Mouse (Mus musculus) lung, postnatal 0 days (tissue): ENCODE data around the gene Zc3h15.

Experiments used
- CTCF ChIP-seq: IDR thresholded peaks from 2 replicates; pipeline ENCODE4 v1.5.1; 2016; ENCODE audit warnings: antibody characterized with exemption, mild to moderate bottlenecking
- EP300 ChIP-seq: IDR thresholded peaks from 2 replicates; pipeline ENCODE4 v1.6.1; 2016; ENCODE audit warnings: antibody characterized with exemption, mild to moderate bottlenecking, control low read depth

DNA sequence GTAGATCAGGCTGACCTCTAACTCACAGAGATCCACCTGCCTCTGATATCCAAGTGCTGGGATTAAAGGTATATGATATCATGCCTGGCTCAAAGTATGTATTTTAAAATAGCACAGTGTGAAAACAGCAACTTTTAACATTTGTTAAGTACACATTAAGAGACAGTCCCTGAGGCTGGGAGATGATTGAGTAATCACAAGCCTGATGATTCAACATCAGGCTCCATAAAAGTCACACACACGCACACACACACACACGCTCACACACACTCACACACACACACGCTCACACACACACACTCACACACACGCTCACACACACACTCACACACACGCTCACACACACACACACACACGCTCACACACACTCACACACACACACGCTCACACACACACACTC lies 58.2 kb downstream of the Zc3h15 start:
- TF ChIP-seq CTCF (no peak), EP300 (no peak)
